Mouse (Mus musculus): ENCODE measurements around the gene Kif26a.

Gene Kif26a

GRCm38 (mm10) chr12:112163981-112164839 lies 18.2 kb downstream of the Kif26a start:
- no peak for DNase-seq (ENCODE audit: extremely low spot score, low read depth, low spot score)

GRCm38 (mm10) chr12:112164840-112165219 lies 18.8 kb downstream of the Kif26a start:
- no peak for DNase-seq (ENCODE audit: extremely low spot score, low read depth, low spot score)

DNA sequence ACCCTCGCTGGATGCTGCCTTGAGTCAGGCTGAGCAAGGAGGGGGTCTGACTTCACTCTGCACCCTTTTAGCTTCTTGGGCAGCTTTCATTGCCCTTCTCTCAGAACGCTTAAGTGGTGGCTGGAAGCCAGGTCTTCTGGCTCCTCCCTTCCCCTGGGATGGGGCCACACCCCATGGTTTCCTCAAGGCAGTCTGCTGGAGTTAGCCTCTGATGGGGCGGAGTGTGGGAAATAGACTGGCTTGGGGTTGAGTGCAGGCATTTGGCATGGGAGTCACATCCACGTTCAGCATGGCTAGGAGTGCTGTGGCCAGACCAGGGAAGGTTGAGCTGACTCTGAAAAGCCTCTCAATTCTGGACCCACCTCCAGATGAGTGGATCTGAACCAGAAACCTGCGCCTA lies 23.2 kb downstream of the Kif26a start:
- DNase-seq (ENCODE audit: extremely low spot score, low read depth, low spot score), result no peak

GRCm38 (mm10) chr12:112170671-112171574 lies 24.9 kb downstream of the Kif26a start:
- no peak for DNase-seq (ENCODE audit: extremely low spot score, low read depth, low spot score)

- no peak for DNase-seq (ENCODE audit: extremely low spot score, low read depth, low spot score)
These were observed 25.6 kb downstream of the Kif26a start for GRCm38 (mm10) chr12:112171657-112172056.

DNA sequence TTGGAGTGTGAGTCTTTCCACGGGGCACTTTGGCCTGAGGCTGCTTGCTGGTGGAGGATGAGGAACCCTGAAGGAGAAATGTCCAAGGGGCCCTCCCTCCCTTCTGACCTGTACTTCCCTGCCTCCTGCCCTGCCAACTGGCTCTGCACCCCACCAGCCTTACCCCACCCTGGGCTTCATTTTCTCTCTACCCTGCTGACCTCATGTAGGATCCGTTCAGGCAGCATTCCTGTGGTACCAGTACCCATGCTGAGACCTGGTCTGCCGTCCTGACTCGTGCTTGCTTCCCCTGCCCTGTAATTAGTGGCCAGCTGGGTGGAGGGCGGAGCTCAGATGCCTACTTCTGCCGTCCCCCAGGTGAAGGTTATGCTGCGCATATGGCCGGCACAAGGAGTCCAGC lies 26.2 kb downstream of the Kif26a start:
- DNase-seq (ENCODE audit: extremely low spot score, low read depth, low spot score), result no peak

DNA sequence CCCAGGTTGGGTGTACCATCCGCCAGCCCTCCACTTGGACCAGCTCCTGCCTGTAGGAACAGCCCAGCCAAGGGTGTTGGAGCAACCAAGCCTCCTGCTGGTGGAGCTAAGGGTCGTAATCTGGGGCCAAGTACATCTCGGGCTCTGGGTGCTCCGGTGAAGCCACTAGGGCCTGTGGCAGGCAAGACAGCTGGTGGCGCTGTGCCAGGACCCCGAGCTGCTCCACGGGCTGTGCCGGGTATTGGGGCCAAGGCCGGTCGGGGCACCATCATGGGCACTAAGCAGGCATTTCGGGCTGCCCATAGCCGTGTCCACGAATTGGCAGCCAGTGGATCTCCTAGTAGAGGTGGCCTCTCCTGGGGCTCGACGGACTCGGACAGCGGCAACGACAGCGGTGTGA lies 31.7 kb downstream of the Kif26a start:
- no peak for DNase-seq (ENCODE audit: extremely low spot score, low read depth, low spot score)

GRCm38 (mm10) chr12:112179687-112180086 lies 33.7 kb downstream of the Kif26a start:
- no peak for DNase-seq (ENCODE audit: extremely low spot score, low read depth, low spot score)

- no peak for DNase-seq (ENCODE audit: extremely low spot score, low read depth, low spot score)
These were observed 36.1 kb downstream of the Kif26a start for GRCm38 (mm10) chr12:112181921-112182608.

GRCm38 (mm10) chr12:112182609-112182955 lies 36.6 kb downstream of the Kif26a start:
- DNase-seq (ENCODE audit: extremely low spot score, low read depth, low spot score), result no peak

GRCm38 (mm10) chr12:112183675-112184074 lies 37.7 kb downstream of the Kif26a start:
- DNase-seq (ENCODE audit: extremely low spot score, low read depth, low spot score), result no peak

DNA sequence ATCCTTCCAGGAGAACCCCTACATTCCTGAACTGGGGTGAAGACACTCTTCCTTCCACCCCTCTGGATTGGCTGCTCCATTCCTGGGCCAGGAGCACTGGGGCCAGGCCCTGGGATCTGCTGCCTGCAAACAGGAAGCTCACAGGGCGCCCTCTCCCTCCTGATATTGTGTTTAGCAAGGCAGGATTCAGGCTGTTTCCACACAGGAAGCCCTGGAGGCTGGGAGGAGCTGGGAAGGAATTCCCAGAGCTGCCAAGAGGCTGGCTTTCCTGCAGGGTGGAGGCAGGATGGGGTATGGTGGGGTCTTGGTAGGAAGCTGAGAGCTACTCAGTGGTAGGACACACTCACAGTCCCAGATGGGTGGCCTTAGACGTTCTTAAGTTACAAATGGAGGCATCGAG lies 38.4 kb downstream of the Kif26a start:
- DNase-seq (ENCODE audit: extremely low spot score, low read depth, low spot score), result no peak

DNA sequence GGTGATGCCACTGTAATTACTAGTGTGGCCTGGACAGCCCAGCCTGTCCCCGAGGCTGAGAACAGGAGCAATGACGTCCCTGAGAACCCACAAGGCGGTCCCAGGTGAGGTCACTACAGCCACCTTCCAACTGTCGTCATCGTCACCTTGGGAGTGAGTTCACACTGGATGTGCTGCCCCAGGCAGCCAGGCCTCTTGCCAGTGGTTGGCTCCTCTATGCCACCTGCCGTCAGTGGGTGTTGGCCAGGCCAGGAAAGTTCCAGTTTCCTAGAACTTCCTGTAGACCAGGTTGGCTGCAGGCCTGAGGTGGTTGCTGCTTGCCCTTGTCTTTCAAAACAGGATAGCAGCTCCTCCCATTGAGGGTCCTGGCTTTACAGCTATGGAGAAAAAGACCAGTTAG lies 40.9 kb downstream of the Kif26a start:
- DNase-seq (ENCODE audit: extremely low spot score, low read depth, low spot score), result no peak

DNA sequence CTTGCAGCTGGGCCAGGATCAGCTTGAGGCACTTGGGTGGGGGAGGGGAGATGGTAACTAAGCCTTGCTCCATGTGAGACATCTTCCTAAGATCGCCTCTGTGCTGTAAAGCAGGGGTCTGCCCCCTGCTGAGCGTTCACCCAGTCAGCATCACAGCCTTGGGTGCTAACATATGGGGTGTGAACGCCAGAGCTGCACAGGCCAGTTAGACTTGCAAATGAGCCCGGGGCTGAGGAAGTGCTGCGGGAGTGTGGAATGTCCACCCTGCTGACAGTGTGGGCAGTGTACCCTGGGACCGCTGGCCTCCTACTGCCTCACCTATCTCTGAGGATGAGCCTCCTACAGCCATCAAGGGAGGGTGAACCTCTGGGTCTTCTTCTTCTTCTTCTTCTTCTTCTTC lies 45.7 kb downstream of the Kif26a start:
- no peak for DNase-seq (ENCODE audit: extremely low spot score, low read depth, low spot score)

DNA sequence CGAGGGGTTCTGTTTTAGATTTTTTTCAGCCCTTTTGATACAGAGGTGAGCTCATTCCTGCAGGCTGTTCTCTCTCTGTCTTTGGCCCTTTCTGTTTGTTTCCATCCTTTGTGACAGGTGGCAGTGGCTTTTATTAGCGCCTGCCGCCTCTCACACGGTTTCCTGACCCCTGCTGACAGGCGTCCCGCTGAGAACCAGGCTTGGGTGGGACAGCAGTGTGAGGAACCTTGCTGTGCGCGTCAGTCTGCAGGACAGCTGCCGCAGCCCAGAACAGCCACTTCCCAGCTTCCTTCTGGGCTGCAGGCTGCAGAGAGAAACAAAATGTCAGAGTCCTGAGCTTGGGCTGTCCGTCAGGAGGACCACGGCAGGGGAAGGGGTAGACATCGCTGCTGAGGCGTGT lies 49.0 kb downstream of the Kif26a start:
- DNase-seq (ENCODE audit: extremely low spot score, low read depth, low spot score), result no peak

DNA sequence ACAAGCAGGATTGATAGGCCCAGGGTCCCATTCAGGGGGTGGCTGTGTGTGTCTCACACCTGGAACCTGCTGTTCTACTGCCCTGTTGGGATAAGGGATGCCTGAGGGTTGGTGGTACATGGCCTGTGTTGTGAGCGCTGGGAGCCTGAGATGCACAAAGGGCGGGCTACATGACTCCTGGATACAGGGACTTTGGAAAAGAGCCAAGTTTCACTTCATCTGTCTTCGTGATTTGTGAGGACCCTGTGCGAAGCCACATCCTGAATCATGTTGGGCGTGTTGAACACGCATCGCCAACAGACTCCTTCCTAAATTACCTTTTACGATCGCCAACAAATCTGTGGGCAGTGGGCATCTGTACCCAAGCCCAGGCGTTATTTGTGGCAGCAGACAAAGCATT lies 50.6 kb downstream of the Kif26a start:
- DNase-seq (ENCODE audit: extremely low spot score, low read depth, low spot score), result no peak

- no peak for DNase-seq (ENCODE audit: extremely low spot score, low read depth, low spot score)
These were observed 53.4 kb downstream of the Kif26a start for GRCm38 (mm10) chr12:112199363-112199762.

DNA sequence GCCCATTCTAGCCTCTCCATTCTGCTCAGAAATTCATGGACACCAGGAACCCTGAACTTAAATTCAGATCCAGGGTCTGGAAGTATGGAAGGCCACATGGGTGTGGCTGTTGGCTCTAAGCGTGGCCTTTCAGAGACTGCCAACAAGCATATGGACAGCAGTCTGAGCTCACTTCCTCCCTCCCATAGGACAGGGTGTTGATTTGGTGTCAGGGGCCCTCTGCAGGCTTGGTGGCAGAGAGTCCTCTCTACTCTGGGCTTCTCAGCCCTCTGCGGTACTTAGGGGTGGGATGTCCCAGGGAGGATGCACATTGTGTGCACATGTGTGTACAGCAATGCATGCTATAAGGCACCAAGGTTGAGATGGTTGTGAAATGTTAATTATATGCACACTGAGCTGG lies 54.0 kb downstream of the Kif26a start:
- DNase-seq (ENCODE audit: extremely low spot score, low read depth, low spot score), result no peak

GRCm38 (mm10) chr12:112207163-112207562 lies 61.2 kb downstream of the Kif26a start:
- DNase-seq (ENCODE audit: extremely low spot score, low read depth, low spot score), result no peak

DNA sequence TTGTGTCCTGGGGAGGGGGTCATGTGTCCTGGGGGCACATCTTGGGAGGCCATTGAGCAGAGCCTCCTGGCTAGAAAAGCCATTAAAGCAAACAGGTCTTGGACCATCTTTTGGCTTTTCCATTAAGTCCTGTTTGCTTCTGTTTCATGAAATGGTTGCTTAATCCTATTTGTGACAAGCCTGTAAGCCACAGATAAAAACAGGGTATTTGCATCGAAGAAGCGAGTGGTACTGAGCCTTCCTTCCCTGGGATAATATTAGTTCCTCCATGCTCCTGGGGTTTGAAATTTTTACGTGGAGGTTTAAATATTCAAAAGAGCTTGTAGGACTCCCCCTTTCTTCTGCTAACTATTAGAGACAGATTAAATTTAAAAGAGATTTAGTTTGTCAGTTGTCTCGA lies 61.7 kb downstream of the Kif26a start:
- no peak for DNase-seq (ENCODE audit: extremely low spot score, low read depth, low spot score)

GRCm38 (mm10) chr12:112210622-112211021 lies 64.6 kb downstream of the Kif26a start:
- no peak for DNase-seq (ENCODE audit: extremely low spot score, low read depth, low spot score)

DNA sequence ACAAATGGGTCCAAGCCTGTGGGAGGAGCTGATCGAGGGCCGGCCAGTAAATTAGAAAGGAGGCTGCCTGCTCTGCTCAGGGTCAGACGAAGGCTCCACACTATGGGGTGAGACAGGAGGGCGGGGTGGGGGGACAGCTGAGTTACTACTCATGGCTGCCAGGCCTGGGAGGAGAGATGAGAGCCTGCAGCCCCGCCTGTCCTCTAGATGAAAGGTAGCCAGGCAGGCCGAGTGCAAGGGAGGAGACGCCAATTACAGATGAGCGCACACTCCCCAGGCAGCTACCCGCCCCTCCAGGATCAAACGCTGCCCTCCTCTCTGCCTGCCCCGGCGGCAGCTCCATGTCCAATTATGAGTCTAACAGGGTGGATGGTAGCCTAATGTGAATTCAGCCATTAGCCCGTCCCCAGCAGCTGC lies 68.4 kb downstream of the Kif26a start:
- no peak for DNase-seq (ENCODE audit: extremely low spot score, low read depth, low spot score)
